Mouse (Mus musculus) small intestine, adult 2 months (tissue): ENCODE data around the gene Hoxa10.

ENCODE experiments used
- CTCF ChIP-seq: fragments of 200-500 bp; IDR thresholded peaks from 2 replicates; pipeline ENCODE4 v1.5.1; 2012; ENCODE audit warnings: low read depth, mild to moderate bottlenecking, control low read depth, inconsistent platforms, low read length, moderate library complexity, mixed read lengths; ENCODE audit not compliant: insufficient replicate concordance, insufficient read length; ENCODE audit errors: extremely low read depth
- POLR2A ChIP-seq: fragments of 200-500 bp; IDR thresholded peaks from 2 replicates; pipeline ENCODE4 v1.6.1; 2012; ENCODE audit warnings: low read depth, mild to moderate bottlenecking, control low read depth, inconsistent platforms, low read length, moderate library complexity

DNA sequence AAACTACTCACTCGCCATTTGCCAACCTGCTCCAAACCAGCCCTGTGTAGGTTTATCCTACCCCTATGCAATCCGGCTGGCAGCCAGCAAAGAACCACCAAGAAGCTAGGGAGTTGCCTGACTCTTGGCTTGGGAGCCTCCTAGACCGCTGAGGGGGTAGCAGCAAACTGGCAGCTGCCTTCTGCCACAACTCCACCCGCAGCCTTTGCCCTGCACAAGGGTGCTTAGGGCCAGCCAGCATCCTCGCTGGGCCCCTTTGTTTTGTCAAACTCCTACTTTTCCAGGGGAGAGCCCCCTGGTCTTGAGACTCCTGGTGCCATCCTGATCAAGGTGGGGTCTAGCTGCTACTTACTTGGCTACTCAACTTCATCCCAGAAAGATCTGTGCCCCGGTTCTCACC, 56.0 kb downstream of the Hoxa10 start:
- TF ChIP-seq POLR2A (no peak), CTCF (no peak)
